Mouse (Mus musculus) heart, adult 8-10 months (tissue): Measurements from ENCODE around the gene Fkbp14. TPM values are rescaled to one million over a fixed set of nuclear protein-coding genes. Genes with fewer than 3 reads are reported as not detected.

Experiments used
- DNase-seq: peaks from one replicate; pipeline ENCODE4 v3.0.0; 2022; ENCODE audit warnings: low spot score
- total RNA-seq, 4 experiments: library from RNA; stranded (reverse); gene quantifications; 2 replicates each; pipeline ENCODE4 v1.2.4; 2022

Fkbp14 gene
- total RNA-seq, 4 experiments from 2014 or later = 7.4 to 9.1 (median 8.3) TPM

DNA sequence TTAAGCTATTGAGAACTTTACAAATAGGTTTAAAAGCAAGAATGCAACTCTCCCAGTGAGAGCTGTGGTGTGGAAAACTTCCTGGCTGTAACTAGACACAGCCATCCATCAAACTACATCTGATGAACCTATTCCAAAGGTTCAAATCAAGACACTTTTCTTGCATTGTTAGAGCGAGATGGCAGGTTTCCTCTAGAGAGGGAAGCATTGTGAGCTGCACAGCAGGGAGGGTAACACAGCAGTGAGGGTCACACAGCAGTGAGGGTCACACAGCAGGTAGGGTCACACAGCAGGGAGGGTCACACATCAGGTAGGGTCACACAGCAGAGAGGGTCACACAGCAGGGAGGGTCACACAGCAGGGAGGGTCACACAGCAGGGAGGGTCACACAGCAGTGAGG, 8.9 kb downstream of the Fkbp14 start:
- DNase-seq = no peak

DNA sequence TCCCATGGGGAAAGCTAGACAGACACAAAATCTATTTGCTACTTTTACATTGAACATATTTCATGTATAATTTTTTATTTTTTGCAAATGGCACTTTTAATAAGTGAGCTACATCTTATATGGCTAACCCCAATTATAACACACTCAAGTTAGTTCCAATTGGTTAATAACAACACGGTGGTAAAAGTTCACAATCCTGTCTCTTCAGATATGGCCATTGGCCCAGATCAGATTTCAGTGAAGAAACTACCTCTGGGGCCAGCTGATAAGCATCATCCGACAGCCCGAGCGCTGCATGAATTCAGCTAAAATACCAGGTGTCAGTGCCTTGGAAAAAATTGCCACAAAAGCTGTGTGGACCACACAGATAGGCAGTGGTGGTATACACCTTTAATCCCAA, 9.4 kb downstream of the Fkbp14 start:
- no peak for DNase-seq

DNA sequence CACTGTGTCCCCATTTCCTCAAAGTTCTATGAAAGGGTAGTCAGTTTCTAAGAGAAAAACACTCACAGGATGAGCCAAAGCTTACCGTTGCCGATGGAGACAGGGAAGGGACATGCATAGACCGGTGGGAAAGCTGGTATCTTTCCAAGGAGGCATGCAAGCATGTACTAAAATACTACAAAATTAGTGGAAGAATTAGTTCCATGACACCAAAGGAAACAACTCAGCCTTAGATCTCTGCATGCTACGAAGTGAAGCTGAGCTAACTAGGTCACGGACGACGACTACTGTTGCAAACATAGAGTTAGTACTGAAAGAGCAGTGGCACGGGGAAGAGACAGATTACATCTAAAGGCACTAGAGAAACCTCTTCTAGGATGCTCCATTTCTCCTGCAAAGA, 10.2 kb downstream of the Fkbp14 start:
- DNase-seq = no peak

DNA sequence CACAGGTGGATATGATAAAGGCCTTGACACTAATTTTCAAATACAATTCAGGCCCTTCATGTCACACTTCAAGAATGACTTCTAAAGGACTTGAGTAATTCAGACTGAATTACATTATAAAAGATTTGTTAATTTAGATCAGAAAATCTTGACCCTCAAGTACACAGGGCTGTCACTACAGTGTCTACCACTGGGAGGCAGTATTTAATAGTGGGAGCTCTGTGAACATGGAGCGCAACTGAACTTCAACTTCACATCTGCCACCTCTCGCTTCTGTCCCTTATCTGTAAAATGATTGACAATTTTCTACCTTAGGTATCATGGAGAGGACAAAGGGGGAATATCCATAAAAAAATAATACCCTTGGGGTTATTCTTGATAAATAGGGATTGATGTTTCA, 10.9 kb downstream of the Fkbp14 start:
- peak; percentile 62 for DNase-seq

DNA sequence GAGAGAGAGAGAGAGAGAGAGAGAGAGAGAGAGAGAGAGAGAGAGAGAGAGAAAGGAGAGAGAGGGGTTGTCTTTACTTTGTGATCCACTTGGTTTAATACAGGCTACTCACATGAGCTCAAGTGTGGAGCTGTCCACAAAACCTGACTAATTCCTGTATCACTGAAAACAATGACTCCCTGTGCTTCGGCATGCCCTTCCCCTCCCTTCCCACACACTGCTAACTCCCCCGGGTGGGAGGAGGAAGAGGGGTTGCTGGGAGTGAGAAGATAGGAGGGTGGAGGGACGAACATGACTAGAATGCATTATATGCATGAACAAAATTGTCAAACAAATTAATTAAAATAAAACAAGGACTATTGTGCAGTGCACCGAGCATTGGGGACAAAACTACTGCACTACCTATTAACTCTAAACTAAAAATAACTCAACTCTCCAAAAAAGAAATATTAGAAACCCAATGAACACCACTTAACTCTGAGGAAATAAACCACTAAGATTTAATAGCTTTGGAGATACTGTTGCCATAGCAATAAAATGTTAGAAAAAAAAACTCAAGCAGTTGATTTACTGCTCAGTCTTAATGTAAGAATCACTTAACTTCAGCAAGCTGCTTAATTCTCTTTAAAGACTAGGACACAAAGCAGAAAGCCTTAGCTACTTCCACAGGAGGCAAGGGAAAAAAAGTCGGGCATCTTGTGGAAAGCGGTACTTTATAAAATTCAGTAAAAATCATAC, 23.7 kb downstream of the Fkbp14 start:
- no peak for DNase-seq

DNA sequence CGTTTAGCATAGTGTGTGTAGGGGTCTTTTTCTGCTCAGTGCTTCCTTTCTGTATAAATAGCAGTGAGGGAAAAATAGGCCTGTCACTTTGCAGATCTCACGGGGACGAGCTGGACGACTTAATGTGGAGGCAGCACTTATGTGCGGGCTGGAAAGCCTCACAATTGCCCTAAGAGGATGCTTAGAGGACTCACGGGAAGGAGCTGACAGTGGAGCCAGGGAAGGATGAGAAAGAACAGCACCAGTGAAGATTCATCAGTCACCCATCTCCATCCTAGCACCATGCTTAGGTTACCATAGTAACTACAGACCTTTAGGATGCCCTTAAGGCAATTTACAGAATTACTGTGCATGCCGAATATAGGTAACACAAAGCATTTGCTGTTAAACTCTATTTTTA, 27.3 kb downstream of the Fkbp14 start:
- DNase-seq = no peak

DNA sequence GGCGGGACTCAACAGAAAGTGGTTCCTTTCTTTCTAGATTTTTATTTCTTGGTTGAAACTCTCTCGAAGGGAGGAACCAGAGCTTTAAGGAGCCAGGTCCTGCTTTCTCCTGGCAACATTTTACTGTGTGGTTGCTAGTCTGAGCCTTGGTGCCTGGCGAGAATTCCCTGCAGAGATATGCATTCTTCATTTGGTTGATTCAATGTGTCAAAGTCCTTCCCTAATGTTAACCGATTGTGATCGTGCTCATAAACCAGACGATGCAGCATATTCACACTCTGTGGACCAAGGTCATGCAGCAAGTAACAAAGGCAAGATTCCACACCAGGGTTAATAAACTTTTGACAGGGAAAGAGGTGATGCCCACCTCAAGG, 30.6 kb downstream of the Fkbp14 start:
- DNase-seq = no peak

DNA sequence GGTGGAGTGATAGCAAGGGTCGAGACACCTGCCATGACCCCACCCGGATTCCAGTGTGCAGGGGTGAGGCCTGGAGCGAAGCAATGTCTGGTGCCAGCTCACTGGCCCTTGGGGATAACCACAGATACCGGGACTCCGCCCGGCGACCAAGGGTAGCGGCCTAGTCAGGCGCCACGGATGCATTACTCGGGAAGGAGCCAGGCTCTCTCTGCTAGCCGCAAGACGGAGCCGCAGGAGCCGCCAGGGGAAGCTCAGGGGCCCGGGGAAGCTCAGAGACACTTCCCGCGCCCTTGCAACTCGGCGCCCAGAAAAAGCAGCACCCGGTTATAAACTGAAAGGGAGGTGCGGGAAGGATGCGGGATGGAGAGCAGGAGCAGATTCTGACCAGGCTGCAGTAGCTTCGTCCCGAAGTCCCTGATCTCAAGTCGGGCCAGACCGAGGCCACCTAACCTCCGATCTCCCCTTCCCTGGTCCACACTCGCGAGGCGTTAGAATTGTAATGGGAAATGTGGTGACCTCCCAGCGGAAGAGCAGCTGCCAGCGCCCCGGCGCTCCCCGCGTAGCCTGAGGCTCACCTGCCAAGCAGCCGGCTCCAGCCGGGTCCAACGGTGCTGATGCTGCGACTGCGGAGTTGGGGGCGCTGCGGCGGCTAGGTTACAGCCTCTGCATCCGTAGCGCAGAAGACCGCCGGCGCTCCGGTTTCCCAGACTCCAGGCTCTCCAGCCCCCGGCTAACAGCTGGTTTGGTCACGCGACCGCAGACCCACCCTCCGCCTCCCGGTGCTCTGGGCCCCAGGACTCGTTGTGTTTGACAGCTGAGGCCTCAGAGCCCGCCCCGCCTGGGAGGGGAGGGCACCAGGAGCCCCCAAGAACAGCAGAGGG, 31.2 kb downstream of the Fkbp14 start, which contains the start of gene Scrn1:
Gene Scrn1, minus strand, starts transcription at position 825 of the 881 bp plus-strand sequence.
- peak; percentile 47 for DNase-seq

DNA sequence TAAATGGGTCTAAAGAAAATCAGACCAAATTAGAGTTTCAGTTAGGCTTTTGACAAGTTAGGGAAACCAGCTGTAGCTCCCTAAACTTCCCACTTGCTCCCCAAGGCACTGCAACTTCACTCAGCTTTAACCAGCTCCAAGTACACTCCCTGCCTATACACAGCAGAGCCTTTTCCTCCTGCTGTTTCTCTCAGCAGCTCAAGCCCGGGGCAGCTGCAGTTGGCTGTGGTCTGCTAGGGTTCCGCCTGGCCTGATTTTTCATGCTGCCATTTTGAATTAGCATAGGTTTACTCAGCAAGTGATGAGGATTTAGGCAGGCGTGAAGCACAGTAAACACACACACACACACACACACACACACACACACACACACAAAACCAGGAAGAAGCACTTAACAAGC, 32.1 kb downstream of the Fkbp14 start:
- DNase-seq = no peak

DNA sequence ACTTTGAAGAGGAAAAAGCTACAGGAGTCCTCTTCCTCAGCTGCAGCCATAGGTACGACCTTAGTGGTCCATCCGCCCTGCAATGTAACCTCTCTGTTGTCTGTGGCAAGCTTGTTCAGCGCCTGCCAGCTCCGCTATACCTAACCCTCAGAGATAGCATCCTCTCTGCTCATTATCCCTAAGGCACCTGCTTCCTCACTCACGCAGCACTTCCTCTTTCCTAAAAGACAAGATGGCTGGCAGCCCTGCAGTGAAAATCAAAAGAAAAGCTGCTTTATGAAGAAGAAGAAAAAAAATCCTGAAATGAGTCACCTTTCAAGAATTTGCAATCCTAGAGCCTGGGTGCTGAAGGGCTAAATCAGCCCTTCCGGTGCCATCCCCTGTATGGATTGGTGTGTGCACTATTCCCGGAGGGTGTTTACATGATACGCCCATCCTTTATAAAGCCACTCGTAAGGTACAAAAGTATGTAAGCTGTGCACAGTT, 32.6 kb downstream of the Fkbp14 start:
- no peak for DNase-seq

DNA sequence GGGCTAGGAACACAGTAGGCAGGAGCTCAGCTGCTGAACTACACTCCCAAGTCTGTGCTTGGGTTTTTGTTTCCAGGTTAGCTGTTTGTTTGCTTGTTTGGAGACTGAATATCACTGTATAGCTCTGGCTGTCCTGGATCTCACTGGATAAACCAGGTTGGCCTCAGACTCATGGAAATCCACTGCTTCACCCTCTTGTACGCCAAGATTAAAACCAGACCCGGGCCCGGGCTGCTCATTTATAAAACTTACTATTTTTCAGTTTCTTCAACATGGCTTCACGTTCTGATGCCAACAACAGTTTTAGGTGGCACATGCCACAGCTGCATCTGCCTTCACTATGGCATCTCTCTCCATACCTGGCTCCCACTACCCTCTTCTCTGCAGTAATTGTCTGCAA, 33.5 kb downstream of the Fkbp14 start:
- no peak for DNase-seq

DNA sequence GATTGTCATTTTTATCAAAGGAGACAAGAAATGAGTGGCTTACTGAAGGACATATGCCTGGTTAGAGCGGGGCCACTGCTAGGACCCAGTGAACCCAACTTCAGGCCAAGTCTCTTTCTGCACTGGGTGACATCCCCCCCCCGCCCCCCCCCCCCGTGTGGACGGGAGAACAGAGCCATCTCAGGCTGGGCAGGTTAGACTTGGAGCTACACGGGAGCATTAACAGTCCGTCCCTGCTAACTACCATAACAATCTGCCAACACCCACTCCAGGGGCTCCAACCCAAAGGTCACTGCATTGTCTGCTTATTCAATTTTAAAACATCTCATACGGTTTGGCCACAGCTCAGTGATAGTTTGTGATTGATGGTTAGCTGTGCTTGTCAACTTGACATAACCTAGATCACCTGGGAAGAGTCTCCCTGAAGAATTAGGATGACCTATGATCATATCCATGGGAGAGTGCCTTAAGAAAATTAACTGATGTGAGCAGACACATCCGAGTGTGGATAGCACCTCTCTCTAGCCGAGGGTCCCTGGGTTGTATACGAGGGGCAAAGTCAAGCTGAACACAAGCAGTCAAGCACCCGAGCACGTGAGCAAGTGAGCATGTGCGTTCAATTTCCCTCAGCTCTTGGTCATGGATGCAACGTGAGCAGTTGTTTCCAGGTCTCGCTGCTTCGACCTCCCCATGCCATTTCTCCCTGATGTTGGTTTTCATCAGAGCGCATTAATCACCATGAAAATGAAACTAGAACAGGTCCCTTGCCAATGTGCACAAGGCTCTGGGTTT, 34.9 kb downstream of the Fkbp14 start:
- no peak for DNase-seq

DNA sequence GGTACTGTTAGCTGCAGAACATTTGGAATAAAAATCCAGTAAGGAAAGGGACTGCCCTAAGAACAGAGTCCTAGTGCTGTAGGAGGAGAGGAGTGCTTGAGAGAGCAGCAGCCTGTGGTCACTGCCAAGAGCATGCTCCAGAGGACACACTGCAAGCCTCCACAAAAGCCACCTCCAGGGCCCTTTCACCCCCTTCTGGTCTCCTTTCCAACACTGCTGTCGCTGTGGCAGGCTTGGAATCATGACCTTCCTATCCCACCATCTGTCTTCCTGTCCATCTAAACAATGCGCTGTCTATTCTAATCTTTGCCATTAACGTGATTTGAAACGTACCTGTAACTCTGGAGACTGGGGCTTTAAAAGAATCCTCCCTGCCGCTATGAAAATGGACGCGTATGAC, 38.6 kb downstream of the Fkbp14 start:
- DNase-seq = no peak

DNA sequence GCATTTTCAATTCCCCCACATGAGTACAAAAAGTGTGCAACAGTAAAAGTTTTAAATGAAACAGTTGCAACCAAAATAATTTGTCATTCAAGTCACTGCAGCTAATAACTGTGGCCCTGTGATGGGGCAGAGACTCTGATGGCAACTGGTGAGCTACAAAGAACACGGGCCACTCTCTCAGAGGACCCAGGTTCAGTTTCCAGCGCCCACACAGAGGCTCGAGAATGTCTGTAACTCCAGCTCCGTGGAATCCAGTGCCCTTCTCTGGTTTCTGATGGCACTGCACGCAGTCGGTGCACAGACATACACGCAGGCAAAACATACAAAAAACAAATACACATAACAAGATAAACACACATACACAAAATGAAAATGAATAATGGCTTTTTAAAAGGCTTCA, 39.4 kb downstream of the Fkbp14 start:
- DNase-seq = no peak

DNA sequence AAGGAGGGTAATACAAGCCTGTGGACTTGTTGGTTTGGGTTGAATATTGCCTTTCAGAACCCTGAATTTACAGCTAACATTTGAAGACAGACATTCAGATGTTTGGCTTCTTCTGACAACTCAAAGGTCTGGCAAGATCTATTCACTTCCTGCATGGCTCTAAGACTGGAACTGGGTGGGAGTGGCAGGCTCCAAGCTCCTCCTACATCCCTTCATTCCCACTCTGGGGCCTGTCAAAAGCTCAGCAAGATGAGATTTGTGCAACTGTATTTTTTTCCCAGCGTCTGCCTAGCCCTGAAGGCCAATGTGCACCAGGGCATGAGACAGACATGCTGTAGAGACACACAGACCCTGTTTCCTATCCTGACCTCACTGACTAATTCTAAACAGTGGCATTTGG, 41.3 kb downstream of the Fkbp14 start:
- DNase-seq = no peak

DNA sequence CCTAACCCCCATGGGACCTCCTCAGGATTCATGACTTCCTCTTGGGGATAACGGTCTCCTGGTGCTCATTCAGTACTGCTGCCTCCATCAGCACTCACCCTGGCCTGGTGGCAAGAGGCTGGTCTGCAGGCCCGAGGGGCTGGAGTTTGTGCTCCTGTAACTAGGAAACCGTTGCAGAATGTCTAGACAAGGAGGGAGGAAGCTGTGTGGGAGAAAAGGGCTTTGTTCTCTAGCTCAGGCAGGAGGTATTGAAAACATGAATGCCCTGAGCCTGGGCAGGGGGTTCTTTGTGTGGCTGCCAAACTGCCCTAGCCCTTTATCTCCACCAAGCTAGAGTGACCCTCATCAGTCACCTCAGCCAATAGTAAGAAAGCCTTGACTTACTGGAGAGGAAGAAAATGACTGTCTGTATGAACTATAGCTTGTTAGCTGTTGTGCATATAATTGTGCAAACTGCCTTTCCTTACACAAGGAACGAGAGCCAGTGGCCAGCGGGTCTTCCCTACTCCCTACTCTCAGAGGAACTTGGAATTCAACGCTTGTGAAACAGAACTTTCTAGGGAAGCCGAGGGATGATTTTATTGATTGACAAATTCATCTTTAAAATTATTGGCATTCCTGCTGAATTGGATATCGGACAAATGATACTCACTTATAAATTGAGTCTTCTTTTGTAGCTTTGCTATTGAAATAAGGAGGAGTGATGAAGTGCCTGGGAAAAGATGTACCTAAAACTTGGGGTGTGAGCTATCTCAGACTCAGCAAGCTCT, 42.6 kb downstream of the Fkbp14 start:
- no peak for DNase-seq

DNA sequence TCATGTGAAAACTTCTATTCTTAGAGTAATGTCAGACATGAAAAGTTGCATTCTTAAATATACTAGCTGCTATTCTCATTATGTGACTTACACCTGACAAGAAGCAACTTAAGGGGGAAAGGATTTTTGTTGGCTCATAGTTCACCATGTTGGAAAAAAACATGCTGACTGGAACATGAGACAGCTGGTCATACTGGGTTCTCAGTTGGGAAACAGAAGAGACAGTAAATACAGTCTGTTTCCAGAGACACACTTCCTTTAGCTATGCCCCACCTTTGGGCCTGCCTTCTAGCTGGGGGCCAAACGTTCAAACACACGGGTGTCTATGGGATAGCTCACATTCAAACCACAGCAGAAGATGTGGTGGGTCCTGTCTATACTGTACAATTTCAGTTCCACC, 43.5 kb downstream of the Fkbp14 start:
- DNase-seq = no peak

DNA sequence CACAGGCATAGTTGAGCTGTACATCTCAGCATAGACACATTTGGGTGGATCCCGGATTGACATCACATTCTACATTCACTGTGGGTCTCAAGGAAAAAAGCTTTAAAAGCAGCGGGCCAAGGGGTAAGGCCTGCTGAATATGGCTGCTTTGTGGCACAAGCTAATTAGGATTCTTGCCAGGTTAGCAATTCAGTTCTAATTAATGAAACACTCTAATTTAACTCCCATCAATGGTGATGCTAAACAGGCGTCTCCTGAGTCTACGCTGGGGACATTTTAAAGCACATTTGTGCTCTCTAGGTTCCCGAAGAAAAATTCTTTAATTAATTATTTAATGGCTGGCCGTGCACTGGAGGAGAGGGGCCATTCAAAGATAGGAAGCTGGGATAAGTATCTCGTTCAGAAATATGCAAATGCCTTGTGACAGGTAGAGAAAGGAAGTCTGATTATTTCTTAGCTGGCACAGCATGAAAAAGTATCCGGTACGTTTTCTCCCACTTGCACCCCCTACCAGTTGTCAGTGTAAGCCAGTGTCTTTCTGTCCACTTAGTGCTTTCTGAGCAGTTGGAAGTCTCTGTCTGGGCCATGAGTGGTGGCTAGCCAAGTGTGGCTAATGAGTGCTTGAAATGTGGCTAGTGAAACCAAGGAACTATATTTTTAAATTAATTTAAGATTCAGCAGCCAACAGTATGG, 44.2 kb downstream of the Fkbp14 start:
- no peak for DNase-seq

DNA sequence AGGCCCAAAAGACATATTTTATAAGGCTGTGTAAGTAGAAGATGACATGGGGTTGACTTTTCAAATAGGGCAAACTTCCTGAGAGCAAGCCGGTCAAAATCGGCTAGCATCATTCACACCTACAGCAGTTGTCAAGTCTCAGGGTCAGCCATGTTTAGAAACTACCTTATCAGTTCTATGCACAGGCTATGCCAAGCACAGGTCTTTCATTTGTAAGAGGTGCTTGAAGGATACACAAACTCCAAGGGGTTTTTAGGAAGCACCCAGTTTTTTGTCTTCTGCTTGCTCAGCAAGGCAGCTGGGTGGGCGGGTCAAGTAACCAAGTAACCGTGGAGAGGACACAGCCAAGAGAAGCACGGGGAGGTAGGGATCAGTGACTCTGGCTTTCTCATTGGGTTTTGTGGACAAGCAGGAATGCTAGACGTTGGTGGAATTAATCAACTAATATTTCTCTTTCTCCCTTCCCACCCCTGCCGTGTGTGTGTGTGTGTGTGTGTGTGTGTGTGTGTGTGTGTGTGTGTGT, 46.2 kb downstream of the Fkbp14 start:
- DNase-seq = no peak

DNA sequence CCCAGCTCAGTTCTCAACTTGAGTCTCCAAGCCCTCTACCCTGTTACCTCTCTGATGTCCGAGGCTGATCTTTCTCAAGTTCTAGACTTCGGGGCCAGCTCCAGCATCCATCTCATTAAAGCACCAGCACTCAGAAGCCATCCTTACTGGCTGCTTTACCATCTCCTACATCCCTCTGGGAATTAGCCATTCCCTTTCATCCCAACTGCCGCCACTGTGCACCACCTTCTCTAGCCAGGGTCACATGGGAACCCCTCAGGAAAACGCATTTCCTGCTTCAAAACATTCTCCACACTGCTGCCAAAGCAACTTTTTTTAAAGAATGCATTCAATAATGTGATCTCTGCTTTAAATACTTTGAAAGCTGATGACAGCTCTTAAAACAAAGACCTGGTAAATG, 47.8 kb downstream of the Fkbp14 start:
- no peak for DNase-seq
